Mouse (Mus musculus): ENCODE measurements around the gene Slfn4. TPM values are rescaled to one million over a fixed set of nuclear protein-coding genes. Genes with fewer than 3 reads are reported as not detected.

The Slfn4 gene
- polyA plus RNA-seq, 1 experiment, result 0.02 TPM

DNA sequence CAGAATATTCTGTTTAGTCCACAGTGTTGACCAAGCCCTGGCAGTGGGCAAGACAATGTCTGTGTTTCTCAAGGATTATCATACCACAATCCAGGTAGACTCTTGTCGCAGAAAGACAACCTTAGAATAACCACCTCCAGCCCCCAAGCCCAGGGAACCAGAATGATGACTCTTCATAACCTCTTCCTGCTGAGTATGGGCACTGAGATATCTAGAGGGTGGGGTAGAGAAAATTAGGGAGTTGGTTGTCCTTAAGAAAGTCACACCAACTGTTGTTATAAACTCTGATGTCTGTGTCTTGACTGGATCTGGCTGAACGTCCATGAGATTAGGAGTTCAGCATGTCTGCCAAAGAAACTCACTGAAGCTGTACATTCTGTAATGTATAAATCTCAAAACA lies 63.4 kb downstream of the Slfn4 start:
- no peak overlapping the region for H3ac ChIP-seq (ENCODE audit: control insufficient read depth, insufficient read length)
- H3K4me2 ChIP-seq (ENCODE audit: low read depth), result no peak overlapping the region
- H3K27me3 ChIP-seq (ENCODE audit: control insufficient read depth, insufficient read depth, insufficient read length), result no peaks in the 10 kb centered on the region
- no peaks in the 10 kb centered on the region for H3K36me3 ChIP-seq (ENCODE audit: control insufficient read depth, insufficient read depth)
- no peak for TF ChIP-seq E2F4 (IDR thresholded peaks at IDR 0.05; ENCODE audit: insufficient read depth)
- TF ChIP-seq POLR2A (IDR thresholded peaks at IDR 0.05; ENCODE audit: insufficient read length, low read depth), result no peak
- H3K4me3 ChIP-seq, result no peak overlapping the region
- no peaks in the 10 kb centered on the region for H3K79me2 ChIP-seq (ENCODE audit: control insufficient read depth, insufficient read depth)

DNA sequence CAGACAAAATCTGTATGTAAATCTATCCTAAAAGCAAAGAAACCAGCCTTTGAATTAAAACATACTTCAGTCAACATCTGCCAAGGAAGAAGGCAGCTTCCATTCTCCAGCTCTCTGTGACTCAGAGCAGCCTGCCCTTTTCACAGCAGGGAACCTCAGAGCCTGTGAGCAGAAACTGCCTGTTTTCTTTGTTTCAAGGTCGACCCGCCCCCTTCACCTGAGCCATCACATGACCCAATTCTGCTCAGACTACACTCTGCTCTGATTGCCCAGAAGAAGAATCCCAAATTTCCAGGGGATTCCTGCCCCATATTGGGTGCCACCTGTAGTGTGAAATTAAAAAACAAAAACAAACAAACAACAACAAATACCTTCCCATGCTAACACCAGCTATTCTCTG lies 64.8 kb downstream of the Slfn4 start:
- Histone ChIP-seq H3K79me2 (ENCODE audit: control insufficient read depth, insufficient read depth) (no peaks in the 10 kb centered on the region), H3K4me2 (ENCODE audit: low read depth) (no peak overlapping the region), H3K4me3 (no peak overlapping the region), H3ac (ENCODE audit: control insufficient read depth, insufficient read length) (no peak overlapping the region), H3K36me3 (ENCODE audit: control insufficient read depth, insufficient read depth) (no peaks in the 10 kb centered on the region), H3K27me3 (ENCODE audit: control insufficient read depth, insufficient read depth, insufficient read length) (no peaks in the 10 kb centered on the region)
- TF ChIP-seq TCF12 (IDR thresholded peaks at IDR 0.05; ENCODE audit: insufficient read depth, poor library complexity, severe bottlenecking), result no peak
- TF ChIP-seq CEBPB (IDR thresholded peaks at IDR 0.05; ENCODE audit: insufficient read depth, poor library complexity, severe bottlenecking), result no peak
- no peak for TF ChIP-seq MYOD1 (IDR thresholded peaks at IDR 0.05; ENCODE audit: control insufficient read depth in 1 of 3, insufficient read length in 2 of 3, low read depth in 2 of 3)
- TF ChIP-seq POLR2A (IDR thresholded peaks at IDR 0.05; ENCODE audit: insufficient read length, low read depth), result no peak
- TF ChIP-seq E2F4 (IDR thresholded peaks at IDR 0.05; ENCODE audit: insufficient read depth), result no peak
- no peak for TF ChIP-seq MYOG (IDR thresholded peaks at IDR 0.05; ENCODE audit: control insufficient read depth in 1 of 3, insufficient read depth in 1 of 3, insufficient read length in 2 of 3, low read depth in 2 of 3)
- TF ChIP-seq USF1 (IDR thresholded peaks at IDR 0.05; ENCODE audit: low read depth), result no peak

Other genes with a start within 250 kb of the Slfn4 start
- gene Slfn5, start 223.8 kb upstream of the Slfn4 start, polyA plus RNA-seq (2012; fragmentation: generic; extraction: Trizol), result 0.11 TPM
- 0.22 TPM for gene Slfn9, start 183.4 kb upstream of the Slfn4 start, polyA plus RNA-seq (2012; fragmentation: generic; extraction: Trizol)
- gene Slfn8, start 154.4 kb upstream of the Slfn4 start, polyA plus RNA-seq (2012; fragmentation: generic; extraction: Trizol), result not detected
- gene Slfn2, start 110.1 kb upstream of the Slfn4 start, polyA plus RNA-seq (2012; fragmentation: generic; extraction: Trizol), result 0.11 TPM
- gene Slfn1, start 58.3 kb upstream of the Slfn4 start, polyA plus RNA-seq (2012; fragmentation: generic; extraction: Trizol), result not detected
- gene Slfn3, start 16.1 kb downstream of the Slfn4 start, polyA plus RNA-seq (2012; fragmentation: generic; extraction: Trizol), result 1.1 TPM
- gene Slfn14, start 111.5 kb downstream of the Slfn4 start, polyA plus RNA-seq (2012; fragmentation: generic; extraction: Trizol), result 0.01 TPM
- gene Ap2b1, start 123.8 kb downstream of the Slfn4 start, polyA plus RNA-seq (2012; fragmentation: generic; extraction: Trizol), result 64.7 TPM
- 8.7 TPM for gene Pex12, start 127.4 kb downstream of the Slfn4 start, polyA plus RNA-seq (2012; fragmentation: generic; extraction: Trizol)
- 0.36 TPM for gene Rasl10b, start 234.0 kb downstream of the Slfn4 start, polyA plus RNA-seq (2012; fragmentation: generic; extraction: Trizol)

All from myocyte (in vitro differentiated cells).